Mouse (Mus musculus) kidney, adult 8-10 months (tissue): ENCODE results near the gene Nefh.

Source experiments
- DNase-seq, 2 experiments: peaks; one replicate each; pipeline ENCODE4 v3.0.0; 2022

Gene Nefh

GRCm38 (mm10) chr11:4947813-4948174, at the start of gene Nefh:
Nefh (minus strand) TSS chr11:4948064.
- DNase-seq = no peak

GRCm38 (mm10) chr11:4996621-4997199, 48.8 kb upstream of the Nefh start:
- no peak for DNase-seq

- DNase-seq = no peak
Observed at GRCm38 (mm10) chr11:4995676-4996075, 47.8 kb upstream of the Nefh start.

GRCm38 (mm10) chr11:4992471-4992870, 44.6 kb upstream of the Nefh start:
- DNase-seq = no peak

GRCm38 (mm10) chr11:4989187-4989586, 41.3 kb upstream of the Nefh start:
- peak in 1 of 2 experiments; percentile 49 for DNase-seq

GRCm38 (mm10) chr11:4987487-4987852, 39.6 kb upstream of the Nefh start:
- DNase-seq = no peak

GRCm38 (mm10) chr11:4986695-4987486, 39.0 kb upstream of the Nefh start, which contains the start of gene Ap1b1:
Ap1b1 (plus strand) TSS chr11:4986824.
- DNase-seq = peak; percentile 91 to 93

GRCm38 (mm10) chr11:4984799-4985198, 36.9 kb upstream of the Nefh start:
- no peak for DNase-seq

- peak in 1 of 2 experiments; percentile 51 for DNase-seq
Observed at GRCm38 (mm10) chr11:4984249-4984648, 36.4 kb upstream of the Nefh start.

GRCm38 (mm10) chr11:4983538-4983937, 35.7 kb upstream of the Nefh start:
- DNase-seq = no peak

- no peak for DNase-seq
Observed at GRCm38 (mm10) chr11:4983010-4983409, 35.1 kb upstream of the Nefh start.

- peak; percentile 54 to 82 for DNase-seq
Observed at GRCm38 (mm10) chr11:4975623-4976022, 27.8 kb upstream of the Nefh start.

GRCm38 (mm10) chr11:4974376-4975122, 26.7 kb upstream of the Nefh start:
- DNase-seq = peak; percentile 39 to 52

- DNase-seq = no peak
Observed at GRCm38 (mm10) chr11:4973871-4974256, 26.0 kb upstream of the Nefh start.

GRCm38 (mm10) chr11:4972967-4973870, 25.4 kb upstream of the Nefh start:
- peak; percentile 41 to 58 for DNase-seq

- DNase-seq = no peak
Observed at GRCm38 (mm10) chr11:4968376-4968775, 20.5 kb upstream of the Nefh start.

- DNase-seq = no peak
Observed at GRCm38 (mm10) chr11:4967549-4967948, 19.7 kb upstream of the Nefh start.

GRCm38 (mm10) chr11:4966888-4967287, 19.0 kb upstream of the Nefh start:
- DNase-seq = no peak

GRCm38 (mm10) chr11:4966325-4966724, 18.5 kb upstream of the Nefh start:
- no peak for DNase-seq

GRCm38 (mm10) chr11:4963099-4963808, 15.4 kb upstream of the Nefh start:
- DNase-seq = no peak

- DNase-seq = peak in 1 of 2 experiments; percentile 30
Observed at GRCm38 (mm10) chr11:4953918-4954317, 6.1 kb upstream of the Nefh start.

- no peak for DNase-seq
Observed at GRCm38 (mm10) chr11:4953401-4953800, 5.5 kb upstream of the Nefh start.
